Mouse (Mus musculus) kidney, postnatal 14 days (tissue): ENCODE measurements around the gene Dlg4.

Source experiments
- DNase-seq: peaks from one replicate; pipeline ENCODE4 v3.0.0; 2022; ENCODE audit warnings: mixed read lengths

The Dlg4 gene

GRCm38 (mm10) chr11:70016669-70017068 lies at the start of gene Dlg4:
TSS of gene Dlg4 (plus strand) at chr11:70016942.
- DNase-seq = no peak

- DNase-seq = no peak
Measured at GRCm38 (mm10) chr11:69968793-69969192, 47.9 kb upstream of the Dlg4 start.

GRCm38 (mm10) chr11:69970222-69970621 lies 46.5 kb upstream of the Dlg4 start:
- DNase-seq = no peak

- no peak for DNase-seq
Measured at GRCm38 (mm10) chr11:69970775-69971174, 46.0 kb upstream of the Dlg4 start.

- DNase-seq = no peak
Measured at GRCm38 (mm10) chr11:69974907-69975306, 41.8 kb upstream of the Dlg4 start.

- DNase-seq = no peak
Measured at GRCm38 (mm10) chr11:69976271-69976670, 40.5 kb upstream of the Dlg4 start.

- DNase-seq = no peak
Measured at GRCm38 (mm10) chr11:69979827-69980195, 36.9 kb upstream of the Dlg4 start.

- peak; percentile 98 for DNase-seq
Measured at GRCm38 (mm10) chr11:69980196-69981140, 36.3 kb upstream of the Dlg4 start.

- DNase-seq = no peak
Measured at GRCm38 (mm10) chr11:69981141-69981762, 35.5 kb upstream of the Dlg4 start, which contains the start of gene Ctdnep1. TSS of gene Ctdnep1 (plus strand) at chr11:69981156.

GRCm38 (mm10) chr11:69982225-69982624 lies 34.5 kb upstream of the Dlg4 start, which contains the start of gene Elp5:
TSS of gene Elp5 (minus strand) at chr11:69982517.
- no peak for DNase-seq

GRCm38 (mm10) chr11:69982877-69983276 lies 33.9 kb upstream of the Dlg4 start:
- no peak for DNase-seq

- no peak for DNase-seq
Measured at GRCm38 (mm10) chr11:69983377-69983776, 33.4 kb upstream of the Dlg4 start.

- no peak for DNase-seq
Measured at GRCm38 (mm10) chr11:69984431-69984830, 32.3 kb upstream of the Dlg4 start.

- DNase-seq = no peak
Measured at GRCm38 (mm10) chr11:69989949-69990348, 26.8 kb upstream of the Dlg4 start.

- peak; percentile 98 for DNase-seq
Measured at GRCm38 (mm10) chr11:69990850-69991691, 25.7 kb upstream of the Dlg4 start, which contains the start of gene Gabarap. TSS of gene Gabarap (plus strand) at chr11:69991143.

GRCm38 (mm10) chr11:69991711-69992110 lies 25.0 kb upstream of the Dlg4 start:
- no peak for DNase-seq

- peak; percentile 44 for DNase-seq
Measured at GRCm38 (mm10) chr11:69992396-69992795, 24.3 kb upstream of the Dlg4 start.

GRCm38 (mm10) chr11:69992932-69993331 lies 23.8 kb upstream of the Dlg4 start:
- no peak for DNase-seq

GRCm38 (mm10) chr11:69994401-69995090 lies 22.2 kb upstream of the Dlg4 start:
- DNase-seq = no peak

GRCm38 (mm10) chr11:69995391-69995960 lies 21.3 kb upstream of the Dlg4 start, which contains the start of gene Phf23:
TSS of gene Phf23 (plus strand) at chr11:69995777.
- peak; percentile 98 for DNase-seq

- peak; percentile 38 for DNase-seq
Measured at GRCm38 (mm10) chr11:69996161-69997061, 20.3 kb upstream of the Dlg4 start.
